Mouse (Mus musculus) intestine, embryonic 15.5 days (tissue): ENCODE data around the gene Gm5142. TPM values are rescaled to one million over a fixed set of nuclear protein-coding genes. Genes with fewer than 3 reads are reported as not detected.

ENCODE experiments used
- ATAC-seq: fragments of 200-750 bp; cut with Nextera tagmentation; 2 replicates; pipeline ENCODE4 v1.8.0; 2017; ENCODE audit warnings: moderate TSS enrichment, moderate library complexity
- H3K27ac ChIP-seq: fragments of 300-500 bp; sonication (generic); 2 replicates; pipeline ENCODE4 v1.5.1; 2015; ENCODE audit warnings: mild to moderate bottlenecking, inconsistent platforms
- H3K27me3 ChIP-seq: fragments of 300-500 bp; sonication (generic); replicated peaks from 2 replicates; pipeline ENCODE4 v1.6.1; 2015; ENCODE audit warnings: inconsistent platforms
- H3K36me3 ChIP-seq: fragments of 300-500 bp; sonication (generic); 2 replicates; pipeline ENCODE4 v1.6.1; 2015; ENCODE audit warnings: inconsistent platforms
- H3K4me1 ChIP-seq: fragments of 300-500 bp; sonication (generic); replicated peaks from 2 replicates; pipeline ENCODE4 v1.6.1; 2015; ENCODE audit warnings: inconsistent platforms
- H3K4me2 ChIP-seq: fragments of 300-500 bp; sonication (generic); replicated peaks from 2 replicates; pipeline ENCODE4 v1.6.1; 2015; ENCODE audit warnings: mild to moderate bottlenecking, inconsistent platforms
- H3K4me3 ChIP-seq: fragments of 300-500 bp; sonication (generic); replicated peaks from 2 replicates; pipeline ENCODE4 v1.5.1; 2015; ENCODE audit warnings: inconsistent platforms
- H3K9ac ChIP-seq: fragments of 300-500 bp; sonication (generic); 2 replicates; pipeline ENCODE4 v1.6.1; 2015; ENCODE audit warnings: inconsistent platforms
- H3K9me3 ChIP-seq: fragments of 300-500 bp; sonication (generic); 2 replicates; pipeline ENCODE4 v1.6.1; 2016; ENCODE audit warnings: inconsistent platforms
- WGBS: fragments of 180-500 bp; shearing (Covaris S2); methylation state at CpG from one replicate; pipeline ENCODE4 v1.1.7; 2015; 5-methylcytosine and 5-hydroxymethylcytosine counted together
- polyA plus RNA-seq: library from polyadenylated mRNA; unstranded; fragments of >200 nt; fragmentation: Nextera tagmentation; extraction: Ambion mirVana; gene quantifications from 2 replicates; pipeline ENCODE4 v1.2.1, GENCODE M21; 2015

Gm5142 gene
- polyA plus RNA-seq, 1 experiment from 2014 or later: not detected

GRCm38 (mm10) chr14:59157016-59157698 is 21.4 kb downstream of the Gm5142 start:
- 49% methylated on average over 3 of the region's 3 CpGs for WGBS
- Histone ChIP-seq H3K4me3 (no peak overlapping the region), H3K9me3 (no peaks in the 10 kb centered on the region), H3K9ac (no peak overlapping the region), H3K4me2 (no peak overlapping the region), H3K4me1 (no peaks in the 10 kb centered on the region), H3K27me3 (no peaks in the 10 kb centered on the region), H3K27ac (0 out of 2 replicates have a peak overlapping the region, but pooled peaks have one; percentile 3), H3K36me3 (no peaks in the 10 kb centered on the region)
- peak; percentile 92 for ATAC-seq

GRCm38 (mm10) chr14:59155589-59155988 is 23.0 kb downstream of the Gm5142 start:
- Histone ChIP-seq H3K27me3 (no peaks in the 10 kb centered on the region), H3K4me1 (no peaks in the 10 kb centered on the region), H3K4me3 (no peak overlapping the region), H3K4me2 (no peak overlapping the region), H3K9me3 (no peaks in the 10 kb centered on the region), H3K9ac (no peak overlapping the region), H3K27ac (no peak overlapping the region), H3K36me3 (no peaks in the 10 kb centered on the region)
- no peak; the same call in 1 of the 2 replicates for ATAC-seq
- 71% methylated on average over 2 of the region's 2 CpGs for WGBS

GRCm38 (mm10) chr14:59142793-59143192 is 35.8 kb downstream of the Gm5142 start, which contains the start of gene 1700129C05Rik:
1700129C05Rik (minus strand) TSS chr14:59142893.
- Histone ChIP-seq H3K36me3 (no peaks in the 10 kb centered on the region), H3K27ac (no peak within 1 kb of the TSS), H3K9ac (no peak within 1 kb of the TSS), H3K4me1 (no peaks in the 10 kb centered on the region), H3K4me2 (no peak within 1 kb of the TSS), H3K9me3 (no peaks in the 10 kb centered on the region), H3K4me3 (no peak within 1 kb of the TSS), H3K27me3 (no peaks in the 10 kb centered on the region)
- 94% methylated on average over 4 of the region's 4 CpGs for WGBS
- no peak for ATAC-seq

- ATAC-seq: no peak
- Histone ChIP-seq H3K9ac (no peak overlapping the region), H3K9me3 (no peaks in the 10 kb centered on the region), H3K4me2 (no peak overlapping the region), H3K4me3 (no peak overlapping the region), H3K4me1 (no peaks in the 10 kb centered on the region), H3K27ac (no peak overlapping the region), H3K36me3 (no peaks in the 10 kb centered on the region), H3K27me3 (no peaks in the 10 kb centered on the region)
- WGBS: 2% methylated on average over 2 of the region's 2 CpGs
Observed at GRCm38 (mm10) chr14:59114281-59114680, 64.3 kb downstream of the Gm5142 start.

Other genes starting within 250 kb of the Gm5142 start
- gene 1700129C05Rik, start 35.9 kb downstream of the Gm5142 start, polyA plus RNA-seq: not detected in 2 replicates
- 51.8 and 54.0 TPM in 2 replicates for gene Rcbtb1, start 22.5 kb upstream of the Gm5142 start, polyA plus RNA-seq
- gene Gm6904, start 81.5 kb upstream of the Gm5142 start, polyA plus RNA-seq: not detected in 2 replicates
- 0.10 and 0.27 TPM in 2 replicates for gene Phf11a, start 118.8 kb upstream of the Gm5142 start, polyA plus RNA-seq
- 0.82 and 0.92 TPM in 2 replicates for gene Phf11b, start 162.6 kb upstream of the Gm5142 start, polyA plus RNA-seq
- 2.0 and 3.0 TPM in 2 replicates for gene Phf11d, start 186.7 kb upstream of the Gm5142 start, polyA plus RNA-seq
- 0.40 and 0.44 TPM in 2 replicates for gene Phf11c, start 216.6 kb upstream of the Gm5142 start, polyA plus RNA-seq